Mouse (Mus musculus) limb, embryonic 12.5 days (tissue): ENCODE data around the gene Prkce. TPM values are rescaled to one million over a fixed set of nuclear protein-coding genes. Genes with fewer than 3 reads are reported as not detected.
A peak's percentile ranks its signal among the peaks of the same experiment; 100 is the strongest.

Source experiments
- ATAC-seq: fragments of 200-750 bp; cut with Nextera tagmentation; 2 replicates; pipeline ENCODE4 v1.8.0; 2017; ENCODE audit warnings: low read depth, moderate TSS enrichment; ENCODE audit not compliant: insufficient number of reproducible peaks, insufficient read depth, low FRiP score, low TSS enrichment
- H3K27ac ChIP-seq: fragments of 300-500 bp; sonication (generic); 2 replicates; pipeline ENCODE4 v1.5.1; 2016; ENCODE audit warnings: mild to moderate bottlenecking, moderate library complexity
- H3K27me3 ChIP-seq: fragments of 300-500 bp; sonication (generic); 2 replicates; pipeline ENCODE4 v1.6.1; 2016; ENCODE audit warnings: mild to moderate bottlenecking, moderate library complexity
- H3K36me3 ChIP-seq: fragments of 300-500 bp; sonication (generic); 2 replicates; pipeline ENCODE4 v1.6.1; 2016; ENCODE audit warnings: mild to moderate bottlenecking, moderate library complexity
- H3K4me1 ChIP-seq: fragments of 300-500 bp; sonication (generic); replicated peaks from 2 replicates; pipeline ENCODE4 v1.6.1; 2016
- H3K4me2 ChIP-seq: fragments of 300-500 bp; sonication (generic); 2 replicates; pipeline ENCODE4 v1.6.1; 2016; ENCODE audit warnings: mild to moderate bottlenecking, moderate library complexity
- H3K4me3 ChIP-seq: fragments of 300-500 bp; sonication (generic); replicated peaks from 2 replicates; pipeline ENCODE4 v1.5.1; 2016; ENCODE audit warnings: mild to moderate bottlenecking
- H3K9ac ChIP-seq: fragments of 300-500 bp; sonication (generic); replicated peaks from 2 replicates; pipeline ENCODE4 v1.6.1; 2016; ENCODE audit warnings: mild to moderate bottlenecking, moderate library complexity
- H3K9me3 ChIP-seq: fragments of 300-500 bp; sonication (generic); 2 replicates; pipeline ENCODE4 v1.6.1; 2016; ENCODE audit warnings: mild to moderate bottlenecking, moderate library complexity
- WGBS: fragments of 180-500 bp; shearing (Covaris S2); methylation state at CpG from one replicate; pipeline ENCODE4 v1.1.7; 2016; 5-methylcytosine and 5-hydroxymethylcytosine counted together
- polyA plus RNA-seq: library from polyadenylated mRNA; unstranded; fragments of >200 nt; fragmentation: Nextera tagmentation; extraction: Ambion mirVana; gene quantifications from 2 replicates; pipeline ENCODE4 v1.2.1, GENCODE M21; 2016

The Prkce gene
- polyA plus RNA-seq, 1 experiment from 2014 or later: 7.7 TPM

GRCm38 (mm10) chr17:86526016-86526415 lies 358.4 kb downstream of the Prkce start:
- no peak overlapping the region for H3K27ac ChIP-seq
- no peak overlapping the region for H3K4me3 ChIP-seq
- no peak overlapping the region for H3K4me2 ChIP-seq
- H3K9ac ChIP-seq: no peak overlapping the region
- no peaks in the 10 kb centered on the region; the same call in 1 of the 2 replicates for H3K4me1 ChIP-seq
- WGBS: 73% methylated on average over 7 of the region's 7 CpGs
- no peaks in the 10 kb centered on the region for H3K9me3 ChIP-seq
- no peaks in the 10 kb centered on the region for H3K36me3 ChIP-seq
- no peak for ATAC-seq
- no peaks in the 10 kb centered on the region for H3K27me3 ChIP-seq

- no peak overlapping the region for H3K4me2 ChIP-seq
- H3K4me3 ChIP-seq: no peak overlapping the region
- no peaks in the 10 kb centered on the region for H3K36me3 ChIP-seq
- no peaks in the 10 kb centered on the region for H3K27me3 ChIP-seq
- H3K9ac ChIP-seq: no peak overlapping the region
- no peak overlapping the region for H3K27ac ChIP-seq
- peaks cover 4% of the 10 kb centered on the region; the same call in 1 of the 2 replicates for H3K4me1 ChIP-seq
- no peak for ATAC-seq
- H3K9me3 ChIP-seq: no peaks in the 10 kb centered on the region
- WGBS: 89% methylated on average over 5 of the region's 5 CpGs
Measured at GRCm38 (mm10) chr17:86527298-86527697, 359.7 kb downstream of the Prkce start.

GRCm38 (mm10) chr17:86529003-86529402 lies 361.4 kb downstream of the Prkce start:
- H3K4me3 ChIP-seq: no peak overlapping the region
- no peak overlapping the region for H3K27ac ChIP-seq
- no peaks in the 10 kb centered on the region for H3K27me3 ChIP-seq
- no peak overlapping the region for H3K4me2 ChIP-seq
- no peak overlapping the region for H3K9ac ChIP-seq
- peaks cover 7% of the 10 kb centered on the region; the same call in 1 of the 2 replicates for H3K4me1 ChIP-seq
- H3K9me3 ChIP-seq: no peaks in the 10 kb centered on the region
- no peaks in the 10 kb centered on the region for H3K36me3 ChIP-seq
- WGBS: 87% methylated on average over 10 of the region's 10 CpGs
- no peak for ATAC-seq

- no peak overlapping the region for H3K9ac ChIP-seq
- WGBS: 82% methylated on average over 4 of the region's 4 CpGs
- no peak overlapping the region for H3K4me2 ChIP-seq
- no peak overlapping the region for H3K27ac ChIP-seq
- H3K4me1 ChIP-seq: peaks cover 7% of the 10 kb centered on the region; the same call in 1 of the 2 replicates
- H3K9me3 ChIP-seq: no peaks in the 10 kb centered on the region
- no peak overlapping the region for H3K4me3 ChIP-seq
- no peaks in the 10 kb centered on the region for H3K36me3 ChIP-seq
- H3K27me3 ChIP-seq: no peaks in the 10 kb centered on the region
- ATAC-seq: no peak
Measured at GRCm38 (mm10) chr17:86529411-86529810, 361.8 kb downstream of the Prkce start.

- Histone ChIP-seq H3K36me3 (no peaks in the 10 kb centered on the region), H3K9ac (no peak overlapping the region), H3K4me1 (peaks cover 7% of the 10 kb centered on the region; the same call in 1 of the 2 replicates), H3K27me3 (no peaks in the 10 kb centered on the region), H3K27ac (no peak overlapping the region), H3K4me2 (no peak overlapping the region), H3K4me3 (no peak overlapping the region), H3K9me3 (no peaks in the 10 kb centered on the region)
- ATAC-seq: no peak
- WGBS: 92% methylated on average over 6 of the region's 6 CpGs
Measured at GRCm38 (mm10) chr17:86531231-86531630, 363.6 kb downstream of the Prkce start.

GRCm38 (mm10) chr17:86532783-86533548 lies 365.4 kb downstream of the Prkce start:
- H3K36me3 ChIP-seq: no peaks in the 10 kb centered on the region
- 76% methylated on average over 17 of the region's 17 CpGs for WGBS
- no peak for ATAC-seq
- no peaks in the 10 kb centered on the region for H3K27me3 ChIP-seq
- H3K4me2 ChIP-seq: no peak overlapping the region
- H3K27ac ChIP-seq: no peak overlapping the region
- H3K4me1 ChIP-seq: peaks cover 7% of the 10 kb centered on the region; the same call in 1 of the 2 replicates
- H3K9me3 ChIP-seq: no peaks in the 10 kb centered on the region
- H3K9ac ChIP-seq: no peak overlapping the region
- H3K4me3 ChIP-seq: no peak overlapping the region

- H3K9me3 ChIP-seq: no peaks in the 10 kb centered on the region
- H3K27me3 ChIP-seq: no peaks in the 10 kb centered on the region
- no peak for ATAC-seq
- H3K27ac ChIP-seq: no peak overlapping the region
- no peaks in the 10 kb centered on the region for H3K36me3 ChIP-seq
- peaks cover 7% of the 10 kb centered on the region; the same call in 1 of the 2 replicates for H3K4me1 ChIP-seq
- no peak overlapping the region for H3K4me3 ChIP-seq
- no peak overlapping the region for H3K4me2 ChIP-seq
- WGBS: 81% methylated on average over 11 of the region's 11 CpGs
- H3K9ac ChIP-seq: no peak overlapping the region
Measured at GRCm38 (mm10) chr17:86533549-86533851, 365.9 kb downstream of the Prkce start.

GRCm38 (mm10) chr17:86535096-86535495 lies 367.5 kb downstream of the Prkce start:
- WGBS: 76% methylated on average over 10 of the region's 10 CpGs
- H3K9me3 ChIP-seq: no peaks in the 10 kb centered on the region
- no peak for ATAC-seq
- H3K36me3 ChIP-seq: no peaks in the 10 kb centered on the region
- H3K4me2 ChIP-seq: no peak overlapping the region
- H3K27ac ChIP-seq: no peak overlapping the region
- H3K9ac ChIP-seq: no peak overlapping the region
- no peaks in the 10 kb centered on the region for H3K27me3 ChIP-seq
- peaks cover 7% of the 10 kb centered on the region; the same call in 1 of the 2 replicates for H3K4me1 ChIP-seq
- no peak overlapping the region for H3K4me3 ChIP-seq

GRCm38 (mm10) chr17:86535827-86536656 lies 368.5 kb downstream of the Prkce start:
- Histone ChIP-seq H3K4me3 (no peak overlapping the region), H3K27me3 (no peaks in the 10 kb centered on the region), H3K36me3 (no peaks in the 10 kb centered on the region), H3K9me3 (no peaks in the 10 kb centered on the region), H3K4me1 (peaks cover 7% of the 10 kb centered on the region; the same call in 1 of the 2 replicates), H3K4me2 (peak overlapping the region; percentile 31), H3K9ac (no peak overlapping the region), H3K27ac (no peak overlapping the region)
- 45% methylated on average over 22 of the region's 22 CpGs for WGBS
- ATAC-seq: no peak

- Histone ChIP-seq H3K9ac (no peak overlapping the region), H3K4me3 (no peak overlapping the region), H3K27ac (no peak overlapping the region), H3K9me3 (no peaks in the 10 kb centered on the region), H3K4me2 (no peak overlapping the region), H3K36me3 (no peaks in the 10 kb centered on the region), H3K4me1 (no peaks in the 10 kb centered on the region; the same call in 1 of the 2 replicates), H3K27me3 (no peaks in the 10 kb centered on the region)
- no peak for ATAC-seq
- 76% methylated on average over 18 of the region's 18 CpGs for WGBS
Measured at GRCm38 (mm10) chr17:86539881-86540430, 372.4 kb downstream of the Prkce start.

- Histone ChIP-seq H3K36me3 (no peaks in the 10 kb centered on the region), H3K27ac (no peak overlapping the region), H3K4me3 (no peak overlapping the region), H3K4me2 (no peak overlapping the region), H3K4me1 (no peaks in the 10 kb centered on the region), H3K27me3 (no peaks in the 10 kb centered on the region), H3K9ac (no peak overlapping the region), H3K9me3 (no peaks in the 10 kb centered on the region)
- 88% methylated on average over 7 of the region's 7 CpGs for WGBS
- ATAC-seq: no peak
Measured at GRCm38 (mm10) chr17:86546529-86546928, 378.9 kb downstream of the Prkce start.
